Mouse (Mus musculus): ENCODE results near the gene Tff2.

Gene Tff2

DNA sequence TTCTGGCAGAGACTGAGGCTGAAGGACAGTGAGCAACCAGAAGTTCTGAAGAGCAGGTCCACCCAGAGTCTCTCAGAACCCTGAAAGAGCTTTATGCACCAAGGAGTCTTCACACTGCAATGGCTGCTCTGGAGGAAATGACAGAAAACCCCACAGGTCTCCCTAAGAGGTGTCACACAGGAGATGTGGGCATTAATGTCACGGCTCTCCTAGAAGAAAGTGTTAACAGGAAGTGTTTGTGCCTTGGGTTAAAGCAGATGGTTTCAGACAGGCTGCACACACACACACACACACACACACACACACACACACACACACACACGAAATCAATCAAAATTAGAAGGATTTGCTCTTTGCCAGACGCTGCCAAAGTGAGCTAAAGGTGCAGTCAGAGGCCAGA, 7.8 kb downstream of the Tff2 start:
- DNase-seq (ENCODE audit: low spot score in 2 of 2), result no peak

DNA sequence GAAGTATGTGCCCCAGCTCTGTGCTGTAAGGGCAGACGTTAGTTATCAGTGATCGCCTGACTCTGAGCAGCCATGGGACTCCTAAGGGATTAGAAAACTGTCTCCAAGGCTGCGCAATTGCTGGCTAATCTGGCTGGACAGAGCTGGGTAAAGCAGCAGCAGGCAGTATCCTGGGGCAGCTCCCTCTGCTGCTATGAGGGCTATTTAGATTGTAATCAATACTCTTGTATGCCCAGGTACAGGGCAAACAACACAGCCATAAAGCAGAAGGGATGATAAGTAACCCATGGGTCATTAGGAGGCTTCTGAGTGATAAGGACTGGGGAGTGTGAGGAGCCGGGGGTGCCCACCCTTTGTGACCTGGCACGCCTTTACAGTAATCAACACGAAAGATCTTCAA, 9.2 kb downstream of the Tff2 start:
- DNase-seq (ENCODE audit: low spot score in 2 of 2), result no peak

DNA sequence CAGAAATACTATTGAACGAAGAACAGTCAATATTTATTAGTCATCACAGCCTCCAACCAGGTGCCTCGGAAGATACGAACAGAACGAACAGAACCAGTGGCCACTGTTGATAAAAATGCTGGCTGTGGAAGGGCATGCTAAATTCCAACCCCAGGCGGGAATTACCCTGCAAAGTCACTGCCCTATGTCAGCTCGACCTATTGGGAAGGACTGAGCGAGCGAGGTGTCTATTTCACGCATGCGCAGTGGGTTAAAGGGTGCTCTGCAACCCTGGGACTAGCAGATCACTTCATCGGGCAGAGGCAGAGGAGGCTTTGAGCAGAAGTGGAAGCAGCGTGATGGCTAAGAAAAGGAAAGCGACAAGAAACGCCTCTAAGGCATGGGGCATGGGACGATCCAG, 10.3 kb downstream of the Tff2 start:
- DNase-seq (ENCODE audit: low spot score in 2 of 2), result no peak

- DNase-seq (ENCODE audit: low spot score in 2 of 2), result no peak
Measured at GRCm38 (mm10) chr17:31131269-31131821, 12.7 kb downstream of the Tff2 start.

DNA sequence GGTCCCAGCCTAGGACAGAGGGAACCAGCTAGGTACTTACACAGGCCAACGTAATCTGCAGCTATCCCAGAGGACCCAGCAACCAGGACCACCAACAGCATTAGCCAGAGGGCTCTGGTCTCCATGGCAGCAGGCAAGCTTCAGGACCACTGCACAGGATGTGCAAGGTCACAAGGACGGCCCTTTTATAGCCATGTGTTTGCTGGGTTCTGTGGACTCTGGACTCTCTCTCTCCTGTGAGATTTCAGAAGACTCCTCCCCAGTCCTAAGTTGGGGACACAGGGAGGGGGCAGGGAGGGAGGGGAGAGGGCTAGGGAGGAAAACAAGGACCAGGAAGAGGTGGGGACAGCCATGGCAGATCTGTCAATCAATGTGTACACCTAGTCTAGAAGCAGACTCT, 14.6 kb downstream of the Tff2 start, which contains the start of gene Tff3:
Gene Tff3, minus strand, starts transcription at position 195 of the 400 bp plus-strand sequence.
- DNase-seq (ENCODE audit: low spot score in 2 of 2), result no peak

DNA sequence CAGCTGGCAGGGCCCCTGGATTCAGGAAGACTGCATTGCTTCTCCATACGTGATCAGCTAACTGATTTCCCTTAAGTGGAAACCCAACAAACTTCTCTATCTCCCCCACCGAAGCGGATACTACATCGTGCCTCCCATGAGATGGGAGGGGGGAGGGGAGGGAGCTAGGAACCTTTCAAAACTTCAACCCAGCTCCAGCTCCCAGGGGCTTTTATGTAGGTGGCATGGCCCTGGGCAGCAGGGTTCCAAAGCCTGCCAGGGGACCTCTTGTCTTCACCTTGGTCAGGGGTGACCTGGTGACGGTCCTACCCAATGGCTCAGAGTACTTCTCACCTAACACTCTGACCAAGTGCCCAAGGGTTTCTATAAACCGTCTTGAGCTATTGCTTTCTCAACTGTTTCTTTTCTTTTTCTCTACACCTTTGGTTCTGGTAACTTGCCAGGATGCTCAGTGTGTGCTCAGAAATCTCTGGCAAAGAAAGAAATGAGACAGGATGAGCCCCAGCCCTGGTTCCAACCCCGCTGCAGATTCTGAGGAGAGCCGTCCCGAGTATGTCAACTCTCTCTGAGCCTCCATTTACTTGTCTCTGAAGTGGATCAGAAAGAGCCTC, 15.3 kb downstream of the Tff2 start:
- no peak for DNase-seq (ENCODE audit: low spot score in 2 of 2)

DNA sequence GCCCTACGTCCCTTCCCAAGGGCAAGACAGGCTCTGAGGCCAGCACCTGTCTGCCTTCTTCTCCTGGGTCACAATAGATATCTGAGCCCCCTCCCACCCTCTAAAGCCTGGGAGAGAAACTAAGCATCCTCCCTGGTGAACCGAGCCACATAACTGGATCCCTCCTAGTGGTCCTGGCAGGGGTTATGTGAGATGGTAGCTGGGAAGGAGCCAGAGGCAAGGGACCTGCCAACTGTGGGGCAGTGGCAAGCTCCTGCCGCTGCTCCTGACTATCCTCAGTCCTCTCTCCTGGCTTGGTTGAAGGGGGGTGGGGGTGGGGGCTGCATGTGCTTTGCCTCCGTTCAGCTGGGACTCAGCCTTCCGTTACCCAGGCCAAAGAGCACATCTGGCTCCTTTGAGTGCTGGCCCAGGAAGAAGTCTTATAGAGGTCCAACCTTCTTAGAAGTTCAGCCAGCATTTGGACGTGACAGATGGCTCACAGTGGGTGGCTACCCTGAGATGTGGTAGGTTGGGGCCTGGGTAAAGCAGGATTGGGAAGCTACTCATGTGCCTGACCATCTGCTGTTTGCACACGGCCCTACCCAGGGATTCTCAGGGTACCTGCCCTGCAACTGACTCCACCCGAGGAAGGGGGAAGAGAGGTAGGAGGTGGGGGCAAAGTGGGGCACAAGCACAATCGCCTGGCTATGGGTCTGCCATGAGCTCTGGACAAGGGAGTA, 18.4 kb downstream of the Tff2 start:
- DNase-seq (ENCODE audit: low spot score in 2 of 2), result no peak

DNA sequence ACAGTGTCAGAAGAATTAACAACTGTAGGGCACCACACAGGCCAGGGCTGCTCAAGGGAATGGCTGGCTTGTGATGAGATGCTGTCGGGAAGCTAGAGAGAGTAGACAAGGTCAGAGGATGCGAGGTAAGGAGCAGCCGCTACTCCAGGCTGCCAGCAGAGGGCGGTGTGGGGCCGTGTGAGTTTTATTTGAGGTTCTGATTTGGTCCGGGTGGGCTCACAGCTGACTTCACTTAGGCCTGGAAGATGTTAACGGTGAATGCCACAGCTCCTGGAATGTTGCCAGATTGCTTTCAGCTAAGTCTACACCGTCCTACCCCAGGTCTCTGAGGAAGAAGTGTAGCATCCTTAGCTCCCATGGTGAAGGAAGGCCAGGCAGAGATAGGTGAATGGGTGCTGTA, 22.1 kb downstream of the Tff2 start:
- DNase-seq (ENCODE audit: low spot score in 2 of 2), result peak in 1 of 2 experiments; percentile 33

- peak; percentile 34 to 60 for DNase-seq (ENCODE audit: low spot score in 2 of 2)
Measured at GRCm38 (mm10) chr17:31119429-31119828, 24.7 kb downstream of the Tff2 start.

DNA sequence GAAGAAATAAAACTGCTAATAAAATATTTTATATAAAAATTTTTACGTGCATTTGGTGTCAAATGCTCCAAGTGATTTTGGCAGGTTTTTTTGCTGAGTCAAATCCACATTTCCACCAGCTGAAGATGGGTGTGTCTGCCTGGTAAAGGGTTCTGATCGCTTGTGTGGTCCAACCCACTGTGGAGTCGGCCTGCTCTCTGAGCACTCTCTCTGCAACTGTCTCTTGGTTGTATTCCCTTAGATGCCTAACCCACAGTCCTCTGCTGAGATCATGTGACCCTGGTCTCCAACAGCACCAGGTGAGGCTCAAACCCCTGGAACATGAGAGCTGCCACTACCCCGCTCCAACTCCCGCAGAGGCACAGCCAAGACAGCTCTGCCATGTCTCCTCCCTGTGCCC, 26.1 kb downstream of the Tff2 start:
- DNase-seq (ENCODE audit: low spot score in 2 of 2), result no peak

- DNase-seq (ENCODE audit: low spot score in 2 of 2), result no peak
Measured at GRCm38 (mm10) chr17:31116063-31116462, 28.0 kb downstream of the Tff2 start.

DNA sequence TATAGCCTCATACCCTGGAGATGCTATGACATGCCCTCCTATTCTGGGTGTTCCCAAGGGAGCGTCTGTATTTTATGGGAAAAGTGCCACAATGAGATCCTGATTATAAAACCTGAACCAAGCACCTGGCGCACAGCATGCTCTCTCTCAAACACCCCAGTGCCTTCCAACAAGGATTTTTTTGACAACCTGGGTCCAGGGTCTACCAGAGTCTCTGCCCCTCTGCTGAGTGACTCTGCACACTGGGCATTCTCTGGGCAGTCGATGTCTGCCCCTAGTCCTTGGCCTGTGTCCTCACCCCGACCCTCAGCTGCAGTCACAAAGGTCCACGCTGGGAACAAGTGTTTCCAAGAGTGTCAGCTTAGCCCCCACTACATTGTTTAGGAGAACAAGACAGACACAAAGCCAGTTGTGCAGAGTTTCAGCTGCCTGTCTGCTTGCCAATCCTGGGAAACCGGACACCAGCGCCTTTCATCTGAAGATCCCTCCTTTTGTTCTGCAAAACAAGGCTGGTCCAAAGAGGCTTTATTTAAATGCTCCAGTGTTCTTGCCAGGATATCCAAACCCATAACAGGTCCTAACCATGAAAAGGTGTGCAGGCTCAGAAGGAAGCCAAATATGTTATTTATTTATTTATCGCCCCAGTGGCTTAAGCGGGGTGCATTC, 30.8 kb downstream of the Tff2 start:
- DNase-seq (ENCODE audit: low spot score in 2 of 2), result no peak

GRCm38 (mm10) chr17:31108388-31108787, 35.7 kb downstream of the Tff2 start:
- DNase-seq (ENCODE audit: low spot score in 2 of 2), result peak in 1 of 2 experiments; percentile 11

- no peak for DNase-seq (ENCODE audit: low spot score in 2 of 2)
Measured at GRCm38 (mm10) chr17:31103823-31104222, 40.3 kb downstream of the Tff2 start.

DNA sequence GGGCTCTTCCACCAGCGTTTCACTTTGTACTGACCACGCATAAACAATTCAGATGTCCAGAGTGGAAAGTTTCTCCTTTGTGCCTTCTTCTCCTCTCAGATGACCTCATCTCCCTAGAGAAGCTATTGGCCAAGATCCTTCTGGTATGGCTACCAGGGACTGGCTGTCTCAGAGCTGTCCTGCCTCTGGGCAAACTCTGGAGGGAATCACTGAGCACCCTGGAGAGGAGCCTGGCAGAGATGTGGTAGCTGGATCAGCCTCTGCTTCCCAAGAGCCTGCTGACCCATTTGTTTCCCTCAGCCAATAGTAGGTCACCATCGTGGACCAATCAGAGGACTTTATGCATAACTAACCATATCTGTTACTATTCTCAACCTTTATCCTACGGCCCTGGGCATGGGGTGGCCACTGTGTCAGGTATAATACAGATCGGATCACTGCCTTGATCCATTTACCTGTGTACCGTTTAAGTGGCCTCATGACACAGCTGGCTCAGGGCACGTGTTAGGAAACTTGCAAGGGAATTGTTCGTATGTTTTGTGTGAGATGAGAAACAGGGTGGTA, 41.0 kb downstream of the Tff2 start:
- no peak for DNase-seq (ENCODE audit: low spot score in 2 of 2)

DNA sequence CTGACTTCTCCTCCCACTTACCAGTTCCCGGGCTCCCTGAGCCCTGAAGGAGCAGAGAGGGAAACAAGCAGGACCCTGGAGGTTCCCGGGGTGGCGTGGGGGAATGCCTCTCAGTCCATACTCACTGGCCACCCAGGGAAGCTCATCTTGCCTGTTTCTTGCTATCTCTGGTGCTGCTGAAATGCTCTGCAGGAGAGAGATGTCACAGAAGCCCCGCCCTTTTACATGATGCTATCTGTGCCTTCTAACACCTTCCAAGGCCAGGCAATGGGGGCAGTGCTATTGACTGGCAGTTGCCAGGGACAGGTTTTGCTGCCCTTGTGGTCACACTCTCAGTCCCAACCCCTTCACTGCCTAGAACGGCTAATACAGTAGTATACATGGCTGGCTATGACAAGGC, 45.3 kb downstream of the Tff2 start:
- no peak for DNase-seq (ENCODE audit: low spot score in 2 of 2)

DNA sequence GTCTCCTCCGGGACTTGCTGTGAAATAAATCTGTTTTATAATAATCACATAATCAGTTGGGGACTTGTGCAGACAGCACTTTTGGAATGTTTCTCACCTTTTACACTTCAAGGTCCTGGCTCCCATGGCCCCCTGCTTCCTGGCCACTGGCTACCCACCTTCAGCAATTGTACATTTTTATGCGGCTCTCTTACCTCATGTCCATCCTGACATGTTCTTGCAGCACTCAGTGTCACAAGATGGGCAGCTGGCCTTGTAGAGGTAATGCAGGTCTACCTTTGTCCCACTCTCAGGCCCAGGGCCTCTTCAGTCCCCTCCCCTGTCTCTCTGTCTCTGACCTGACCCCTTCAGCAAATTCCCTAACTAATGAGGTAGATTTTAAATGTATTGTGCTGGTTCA, 47.2 kb downstream of the Tff2 start:
- no peak for DNase-seq (ENCODE audit: low spot score in 2 of 2)

GRCm38 (mm10) chr17:31095570-31095969, 48.5 kb downstream of the Tff2 start:
- DNase-seq (ENCODE audit: low spot score in 2 of 2), result no peak

- DNase-seq (ENCODE audit: low spot score in 2 of 2), result no peak
Measured at GRCm38 (mm10) chr17:31094781-31095180, 49.3 kb downstream of the Tff2 start.

Data from urinary bladder, adult 18-20 months (tissue).